Mouse (Mus musculus): ENCODE data around the gene Creld2.

- TF ChIP-seq GATA1 (IDR thresholded peaks at IDR 0.05; ENCODE audit: low read length) (no peak), TAL1 (IDR thresholded peaks at IDR 0.05; ENCODE audit: low read length) (no peak)
Measured at GRCm38 (mm10) chr15:88813262-88813661, 6.2 kb upstream of the Creld2 start.

Data from erythroblast, embryonic 14.5 days (primary cell).